Mouse (Mus musculus): Measurements from ENCODE around the gene Ccdc175. TPM values are rescaled to one million over a fixed set of nuclear protein-coding genes. Genes with fewer than 3 reads are reported as not detected.

Ccdc175 gene
- polyA plus RNA-seq, 1 experiment from 2014 or later: not detected

- Histone ChIP-seq H3K4me3 (no peak overlapping the region), H3K27ac (no peak overlapping the region), H3K4me1 (replicated peaks) (no peaks in the 10 kb centered on the region), H3K27me3 (ENCODE audit: insufficient read depth, poor library complexity, severe bottlenecking) (no peaks in the 10 kb centered on the region), H3K36me3 (no peaks in the 10 kb centered on the region), H3K9me3 (0 out of 2 replicates have a peak, but pooled peaks cover 11% of the 10 kb centered on the region)
- WGBS: 48% methylated on average over 6 of the region's 6 CpGs
- DNase-seq (ENCODE audit: low spot score): no peak
These were observed 131.5 kb downstream of the Ccdc175 start for GRCm38 (mm10) chr12:72053303-72053702.

GRCm38 (mm10) chr12:72052571-72052970, 132.3 kb downstream of the Ccdc175 start:
- Histone ChIP-seq H3K4me3 (no peak overlapping the region), H3K4me1 (replicated peaks) (no peaks in the 10 kb centered on the region), H3K27me3 (ENCODE audit: insufficient read depth, poor library complexity, severe bottlenecking) (no peaks in the 10 kb centered on the region), H3K9me3 (0 out of 2 replicates have a peak, but pooled peaks cover 11% of the 10 kb centered on the region), H3K36me3 (no peaks in the 10 kb centered on the region), H3K27ac (no peak overlapping the region)
- 81% methylated on average over 6 of the region's 6 CpGs for WGBS
- no peak for DNase-seq (ENCODE audit: low spot score)

Other genes starting within 250 kb of the Ccdc175 start
- gene Gpr135, start 113.9 kb downstream of the Ccdc175 start, polyA plus RNA-seq (2016; fragmentation: Nextera tagmentation; extraction: Ambion mirVana): 0.56 and 0.69 TPM in 2 replicates
- 9.2 and 9.9 TPM in 2 replicates for gene L3hypdh, start 99.6 kb downstream of the Ccdc175 start, polyA plus RNA-seq (2016; fragmentation: Nextera tagmentation; extraction: Ambion mirVana)
- gene Jkamp, start 99.4 kb downstream of the Ccdc175 start, polyA plus RNA-seq (2016; fragmentation: Nextera tagmentation; extraction: Ambion mirVana): 85.1 and 95.7 TPM in 2 replicates
- gene Rtn1, start 224.0 kb upstream of the Ccdc175 start, polyA plus RNA-seq (2016; fragmentation: Nextera tagmentation; extraction: Ambion mirVana): 162 and 390 TPM in 2 replicates

Measured in hindbrain, embryonic 10.5 days (tissue).